Mouse (Mus musculus): ENCODE measurements at regions not wholly inside any gene's neighbourhood (a gene's known extent, or its start where the extent isn't known, plus 50 kb on each side); places are given as distances from the start of the nearest gene placed in this dataset.

- no peaks in the 10 kb centered on the region for H3K9me3 ChIP-seq
- WGBS: 29% methylated on average over 7 of the region's 7 CpGs
- no peak overlapping the region for H3K4me3 ChIP-seq
- H3K27ac ChIP-seq: peak overlapping the region; percentile 76
- DNase-seq (ENCODE audit: extremely low spot score, low spot score): peak; percentile 39
- H3K36me3 ChIP-seq (replicated peaks): no peaks in the 10 kb centered on the region
- no peaks in the 10 kb centered on the region for H3K27me3 ChIP-seq (ENCODE audit: poor library complexity, severe bottlenecking)
- peaks cover 20% of the 10 kb centered on the region for H3K4me1 ChIP-seq
Observed at GRCm38 (mm10) chr1:72963449-72963848, 52.3 kb downstream of the Tnp1 start.

- WGBS: 9% methylated on average over 4 of the region's 4 CpGs
- DNase-seq (ENCODE audit: extremely low spot score, low spot score): no peak
- H3K9me3 ChIP-seq: no peaks in the 10 kb centered on the region
Observed at GRCm38 (mm10) chr1:72960241-72960653, 55.5 kb downstream of the Tnp1 start.

DNA sequence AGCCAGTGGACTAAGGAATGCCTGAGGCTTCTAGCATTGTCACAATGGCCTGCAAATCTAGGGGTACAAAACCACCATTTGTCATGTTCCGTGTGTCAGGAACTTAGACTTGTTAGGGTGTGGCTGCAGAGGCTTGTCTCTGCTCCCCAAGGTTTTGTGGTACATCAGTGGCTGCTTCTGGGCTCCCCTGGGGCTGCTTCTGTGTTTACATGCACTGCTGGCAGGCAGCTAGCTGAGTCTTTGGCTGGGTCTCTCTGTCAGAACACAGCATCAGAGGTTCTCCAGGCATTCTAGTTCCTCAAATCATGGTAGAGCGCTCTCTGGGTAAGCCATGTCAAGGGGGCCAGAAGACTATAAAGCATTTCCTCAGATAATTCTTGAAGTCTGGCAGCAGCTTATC lies 60.3 kb downstream of the Tnp1 start:
- Histone ChIP-seq H3K27ac (no peak overlapping the region), H3K4me3 (no peak overlapping the region), H3K27me3 (ENCODE audit: poor library complexity, severe bottlenecking) (no peaks in the 10 kb centered on the region), H3K36me3 (replicated peaks) (no peaks in the 10 kb centered on the region), H3K9me3 (no peaks in the 10 kb centered on the region), H3K4me1 (peaks cover 16% of the 10 kb centered on the region)
- no peak for DNase-seq (ENCODE audit: extremely low spot score, low spot score)
- 93% methylated on average over 2 of the region's 2 CpGs for WGBS

More at GRCm38 (mm10) chr1:72960241-72960653, 55.5 kb downstream of the Tnp1 start:
- Histone ChIP-seq H3K4me1 (peaks cover 20% of the 10 kb centered on the region), H3K36me3 (replicated peaks) (no peaks in the 10 kb centered on the region), H3K27me3 (ENCODE audit: poor library complexity, severe bottlenecking) (no peaks in the 10 kb centered on the region), H3K4me3 (no peak overlapping the region), H3K27ac (peak overlapping the region; percentile 11; the same call in 1 of the 2 replicates)

DNA sequence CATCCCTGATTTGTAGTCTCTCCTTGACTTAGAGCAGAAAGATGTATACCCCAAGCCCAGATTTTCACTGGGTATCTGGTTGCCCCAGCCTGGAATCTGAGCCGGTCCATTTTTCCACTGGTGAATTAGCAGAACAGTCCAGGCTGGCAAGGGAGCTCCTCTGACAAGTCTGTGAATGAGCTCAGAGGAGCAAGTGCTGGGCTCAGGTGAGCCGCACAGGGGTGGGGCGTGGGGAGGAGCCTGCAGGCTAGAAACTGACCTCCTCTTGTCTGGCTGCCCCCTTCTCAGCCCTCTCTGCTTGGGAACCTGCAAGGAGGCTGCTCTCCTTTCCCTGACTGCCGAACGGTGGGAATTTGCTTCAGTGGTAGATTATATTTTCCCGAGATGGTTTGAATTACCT lies 62.8 kb downstream of the Tnp1 start:
- no peaks in the 10 kb centered on the region for H3K9me3 ChIP-seq
- no peaks in the 10 kb centered on the region for H3K27me3 ChIP-seq (ENCODE audit: poor library complexity, severe bottlenecking)
- H3K4me1 ChIP-seq: peaks cover 11% of the 10 kb centered on the region
- no peak overlapping the region for H3K4me3 ChIP-seq
- no peak for DNase-seq (ENCODE audit: extremely low spot score, low spot score)
- H3K36me3 ChIP-seq (replicated peaks): no peaks in the 10 kb centered on the region
- WGBS: 40% methylated on average over 6 of the region's 6 CpGs
- no peak overlapping the region; the same call in 1 of the 2 replicates for H3K27ac ChIP-seq

- H3K9me3 ChIP-seq: no peaks in the 10 kb centered on the region
- DNase-seq (ENCODE audit: extremely low spot score, low spot score): no peak
- H3K4me1 ChIP-seq: peaks cover 11% of the 10 kb centered on the region
- 83% methylated on average over 7 of the region's 7 CpGs for WGBS
- no peak overlapping the region for H3K27ac ChIP-seq
- H3K36me3 ChIP-seq (replicated peaks): no peaks in the 10 kb centered on the region
- H3K4me3 ChIP-seq: no peak overlapping the region
- no peaks in the 10 kb centered on the region for H3K27me3 ChIP-seq (ENCODE audit: poor library complexity, severe bottlenecking)
Observed at GRCm38 (mm10) chr1:72951802-72952201, 63.9 kb downstream of the Tnp1 start.

- DNase-seq (ENCODE audit: extremely low spot score, low spot score): no peak
- 90% methylated on average over 7 of the region's 7 CpGs for WGBS
- H3K4me1 ChIP-seq: peaks cover 14% of the 10 kb centered on the region
- H3K36me3 ChIP-seq (replicated peaks): no peaks in the 10 kb centered on the region
- no peaks in the 10 kb centered on the region for H3K27me3 ChIP-seq (ENCODE audit: poor library complexity, severe bottlenecking)
- no peaks in the 10 kb centered on the region for H3K9me3 ChIP-seq
- H3K4me3 ChIP-seq: no peak overlapping the region
- H3K27ac ChIP-seq: no peak overlapping the region
Observed at GRCm38 (mm10) chr1:72951365-72951764, 64.3 kb downstream of the Tnp1 start.

GRCm38 (mm10) chr1:72946235-72946634 lies 69.5 kb downstream of the Tnp1 start:
- H3K36me3 ChIP-seq (replicated peaks): no peaks in the 10 kb centered on the region
- no peaks in the 10 kb centered on the region for H3K9me3 ChIP-seq
- H3K4me3 ChIP-seq: no peak overlapping the region
- H3K4me1 ChIP-seq: peaks cover 29% of the 10 kb centered on the region
- no peak overlapping the region for H3K27ac ChIP-seq
- H3K27me3 ChIP-seq (ENCODE audit: poor library complexity, severe bottlenecking): peaks cover 11% of the 10 kb centered on the region
- DNase-seq (ENCODE audit: extremely low spot score, low spot score): no peak
- 33% methylated on average over 4 of the region's 4 CpGs for WGBS

GRCm38 (mm10) chr1:72945750-72946102 lies 70.0 kb downstream of the Tnp1 start:
- DNase-seq (ENCODE audit: extremely low spot score, low spot score): no peak
- peaks cover 29% of the 10 kb centered on the region for H3K4me1 ChIP-seq
- no peaks in the 10 kb centered on the region for H3K9me3 ChIP-seq
- peak overlapping the region; percentile 76; the same call in 1 of the 2 replicates for H3K27ac ChIP-seq
- peak overlapping the region; percentile 42 for H3K4me3 ChIP-seq
- peaks cover 11% of the 10 kb centered on the region for H3K27me3 ChIP-seq (ENCODE audit: poor library complexity, severe bottlenecking)
- no peaks in the 10 kb centered on the region for H3K36me3 ChIP-seq (replicated peaks)
- WGBS: 14% methylated on average over 9 of the region's 9 CpGs

DNA sequence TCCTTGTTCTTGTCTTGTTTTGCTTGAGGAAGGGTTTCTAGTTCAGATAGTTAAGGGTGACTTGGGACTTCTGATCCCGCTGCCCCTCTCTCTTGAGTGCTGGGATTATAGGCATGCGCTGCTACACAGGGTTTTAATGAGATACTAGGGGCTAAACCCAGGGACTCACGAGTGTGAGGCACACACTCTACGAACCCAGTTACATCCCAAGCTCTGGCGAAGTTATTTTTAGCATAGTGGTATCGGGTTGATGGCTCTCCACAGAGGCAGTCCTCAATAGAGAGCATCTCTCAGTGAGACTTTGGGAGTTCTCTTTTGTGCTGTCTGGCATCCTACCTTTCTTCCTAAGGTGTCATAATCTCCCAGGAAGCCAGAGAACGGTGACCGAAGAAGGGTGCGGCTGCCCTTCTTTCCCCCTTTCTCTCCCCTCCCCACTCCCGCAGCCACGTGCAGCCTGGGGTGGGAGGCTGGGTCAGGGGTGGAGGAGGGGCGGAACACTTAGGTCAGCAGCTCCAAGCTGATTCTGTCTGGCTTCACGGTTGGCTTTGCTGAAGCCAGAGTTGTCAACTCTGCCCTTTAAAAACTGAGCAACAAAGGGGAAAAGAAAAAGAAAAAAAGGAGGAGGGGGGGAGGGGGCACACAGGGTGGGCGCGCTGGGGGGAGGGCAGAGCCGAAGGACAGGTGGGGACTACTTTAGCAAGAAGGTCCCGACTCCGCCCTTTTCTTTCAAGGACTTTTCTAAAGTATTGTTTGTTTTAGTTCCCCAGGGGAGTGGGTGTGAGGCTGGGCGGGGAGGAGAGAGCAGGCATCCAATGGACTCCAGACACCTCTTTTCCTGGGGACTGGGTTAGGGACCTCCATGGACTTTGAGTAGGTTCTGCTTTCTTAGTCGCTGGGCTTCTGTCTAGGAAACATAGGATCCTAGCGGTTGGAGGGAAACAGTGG lies 70.4 kb upstream of the Igfbp5 start:
- peak; percentile 34 for DNase-seq (ENCODE audit: extremely low spot score, low spot score)
- WGBS: 7% methylated on average over 21 of the region's 21 CpGs
- Histone ChIP-seq H3K4me1 (peaks cover 29% of the 10 kb centered on the region), H3K27ac (peak overlapping the region; percentile 76), H3K27me3 (ENCODE audit: poor library complexity, severe bottlenecking) (peaks cover 11% of the 10 kb centered on the region), H3K36me3 (replicated peaks) (no peaks in the 10 kb centered on the region), H3K9me3 (no peaks in the 10 kb centered on the region), H3K4me3 (peak overlapping the region; percentile 42)

GRCm38 (mm10) chr1:72944221-72944620 lies 69.5 kb upstream of the Igfbp5 start:
- DNase-seq (ENCODE audit: extremely low spot score, low spot score): no peak
- WGBS: 38% methylated on average over 3 of the region's 3 CpGs
- no peak overlapping the region for H3K27ac ChIP-seq
- peaks cover 11% of the 10 kb centered on the region for H3K27me3 ChIP-seq (ENCODE audit: poor library complexity, severe bottlenecking)
- H3K36me3 ChIP-seq (replicated peaks): no peaks in the 10 kb centered on the region
- no peaks in the 10 kb centered on the region for H3K9me3 ChIP-seq
- H3K4me1 ChIP-seq: peaks cover 29% of the 10 kb centered on the region
- H3K4me3 ChIP-seq: no peak overlapping the region

GRCm38 (mm10) chr1:72943082-72943481 lies 68.4 kb upstream of the Igfbp5 start:
- peaks cover 11% of the 10 kb centered on the region for H3K27me3 ChIP-seq (ENCODE audit: poor library complexity, severe bottlenecking)
- no peaks in the 10 kb centered on the region for H3K9me3 ChIP-seq
- H3K4me3 ChIP-seq: no peak overlapping the region
- DNase-seq (ENCODE audit: extremely low spot score, low spot score): no peak
- no peak overlapping the region for H3K27ac ChIP-seq
- no peaks in the 10 kb centered on the region for H3K36me3 ChIP-seq (replicated peaks)
- peaks cover 29% of the 10 kb centered on the region for H3K4me1 ChIP-seq
- 85% methylated on average over 1 of the region's 1 CpGs for WGBS

- WGBS: 89% methylated on average over 9 of the region's 9 CpGs
- no peaks in the 10 kb centered on the region for H3K36me3 ChIP-seq (replicated peaks)
Observed at GRCm38 (mm10) chr1:72942351-72942750, 67.7 kb upstream of the Igfbp5 start.

DNA sequence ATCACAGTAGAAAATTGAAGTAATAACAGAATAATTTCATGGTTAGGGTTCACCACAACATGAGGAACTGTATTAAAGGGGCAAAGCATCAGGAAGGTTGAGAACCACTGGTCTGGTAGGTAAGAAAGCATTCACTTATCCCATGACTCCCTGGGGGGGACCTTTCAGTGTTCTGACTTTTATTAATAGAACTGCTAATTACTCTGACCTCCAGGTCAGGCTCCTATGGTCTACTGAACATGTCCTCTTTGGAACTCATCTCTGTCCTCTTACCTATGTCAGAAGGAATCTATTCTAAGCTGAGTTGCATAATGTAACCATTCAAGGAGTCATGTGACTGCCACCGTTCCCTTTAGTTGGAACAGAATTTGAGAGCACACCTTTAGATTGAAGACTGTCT lies 65.3 kb upstream of the Igfbp5 start:
- Histone ChIP-seq H3K4me1 (peaks cover 11% of the 10 kb centered on the region), H3K27ac (no peak overlapping the region), H3K9me3 (no peaks in the 10 kb centered on the region), H3K4me3 (no peak overlapping the region), H3K36me3 (replicated peaks) (no peaks in the 10 kb centered on the region), H3K27me3 (ENCODE audit: poor library complexity, severe bottlenecking) (peaks cover 11% of the 10 kb centered on the region)
- 85% methylated on average over 1 of the region's 1 CpGs for WGBS
- DNase-seq (ENCODE audit: extremely low spot score, low spot score): no peak

More at GRCm38 (mm10) chr1:72942351-72942750, 67.7 kb upstream of the Igfbp5 start:
- Histone ChIP-seq H3K27me3 (ENCODE audit: poor library complexity, severe bottlenecking) (peaks cover 11% of the 10 kb centered on the region), H3K9me3 (no peaks in the 10 kb centered on the region), H3K4me1 (peaks cover 29% of the 10 kb centered on the region), H3K27ac (no peak overlapping the region), H3K4me3 (no peak overlapping the region)
- no peak for DNase-seq (ENCODE audit: extremely low spot score, low spot score)
